Mouse (Mus musculus) limb, embryonic 10.5 days (tissue): Measurements from ENCODE around the gene Tcp11l2. TPM values are rescaled to one million over a fixed set of nuclear protein-coding genes. Genes with fewer than 3 reads are reported as not detected.

ENCODE experiments used
- DNase-seq: peaks from one replicate; pipeline ENCODE4 v3.0.0-alpha.2; 2017; ENCODE audit warnings: low spot score
- H3K27ac ChIP-seq: fragments of 300-500 bp; sonication (generic); 2 replicates; pipeline ENCODE4 v1.5.1; 2016; ENCODE audit warnings: mild to moderate bottlenecking
- H3K27me3 ChIP-seq: fragments of 300-500 bp; sonication (generic); 2 replicates; pipeline ENCODE4 v1.6.1; 2016; ENCODE audit warnings: low read depth, mild to moderate bottlenecking; ENCODE audit not compliant: poor library complexity, severe bottlenecking
- H3K36me3 ChIP-seq: fragments of 300-500 bp; sonication (generic); 2 replicates; pipeline ENCODE4 v1.6.1; 2016; ENCODE audit warnings: mild to moderate bottlenecking, moderate library complexity
- H3K4me1 ChIP-seq: fragments of 300-500 bp; sonication (generic); 2 replicates; pipeline ENCODE4 v1.6.1; 2016
- H3K4me3 ChIP-seq: fragments of 300-500 bp; sonication (generic); 2 replicates; pipeline ENCODE4 v1.5.1; 2016; ENCODE audit warnings: mild to moderate bottlenecking, moderate library complexity
- H3K9me3 ChIP-seq: fragments of 300-500 bp; sonication (generic); replicated peaks from 2 replicates; pipeline ENCODE4 v1.6.1; 2016; ENCODE audit warnings: mild to moderate bottlenecking
- WGBS: fragments of 180-500 bp; shearing (Covaris S2); methylation state at CpG from one replicate; pipeline ENCODE4 v1.1.7; 2016; 5-methylcytosine and 5-hydroxymethylcytosine counted together
- polyA plus RNA-seq: library from polyadenylated mRNA; unstranded; fragments of >200 nt; fragmentation: Nextera tagmentation; extraction: Ambion mirVana; gene quantifications from 2 replicates; pipeline ENCODE4 v1.2.1, GENCODE M21; 2016

Tcp11l2 gene
- polyA plus RNA-seq, 1 experiment from 2014 or later = 4.2 TPM

DNA sequence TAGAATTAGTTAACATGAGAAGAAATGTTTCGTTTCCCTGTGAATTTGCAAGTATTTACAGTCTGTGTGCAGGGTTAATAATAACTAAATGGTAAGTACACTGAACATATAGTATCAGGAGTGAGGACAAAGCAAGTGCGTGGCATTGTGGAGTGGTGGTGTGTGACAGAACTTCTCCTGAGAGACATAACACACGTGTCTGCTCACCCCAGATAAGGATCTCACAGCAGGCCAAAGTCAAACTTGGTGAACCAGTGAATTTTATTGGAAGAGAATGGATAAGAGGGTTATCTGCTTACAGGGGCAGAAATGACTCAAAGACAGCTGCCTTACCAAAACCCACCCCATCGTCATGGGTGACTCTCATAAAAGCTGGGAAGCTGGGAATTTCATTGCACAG is 72.5 kb downstream of the Tcp11l2 start:
- H3K4me1 ChIP-seq = no peaks in the 10 kb centered on the region

DNA sequence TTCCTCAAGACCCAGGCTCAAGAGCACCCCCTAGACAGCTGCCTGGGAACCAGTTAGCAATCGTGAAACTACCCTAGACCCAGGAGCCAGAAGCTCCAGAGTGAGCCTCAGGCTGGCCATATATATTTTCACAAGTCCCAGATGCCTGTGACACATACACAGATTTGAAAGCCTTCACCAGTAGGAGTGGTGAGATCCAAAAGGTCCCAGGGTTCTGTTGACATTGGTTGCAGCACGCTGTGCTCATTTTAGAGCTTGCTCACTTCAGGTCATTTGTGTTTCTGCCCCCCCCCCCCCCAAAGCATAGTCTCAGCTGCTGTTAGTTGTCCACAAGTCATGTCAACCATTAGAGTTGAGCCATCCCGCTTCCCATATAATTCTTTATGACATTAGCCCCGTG is 77.6 kb downstream of the Tcp11l2 start:
- peaks cover 45% of the 10 kb centered on the region for H3K36me3 ChIP-seq
- H3K27me3 ChIP-seq = no peaks in the 10 kb centered on the region
- no peaks in the 10 kb centered on the region for H3K9me3 ChIP-seq
- H3K4me1 ChIP-seq = 0 out of 2 replicates have a peak, but pooled peaks cover 4% of the 10 kb centered on the region
- H3K27ac ChIP-seq = no peak overlapping the region
- WGBS = 88% methylated on average over 4 of the region's 4 CpGs
- no peak for DNase-seq
- H3K4me3 ChIP-seq = no peak overlapping the region

More for the DNA sequence above, 72.5 kb downstream of the Tcp11l2 start:
- WGBS = 86% methylated on average over 4 of the region's 4 CpGs
- no peaks in the 10 kb centered on the region for H3K27me3 ChIP-seq
- no peaks in the 10 kb centered on the region for H3K9me3 ChIP-seq
- H3K27ac ChIP-seq = no peak overlapping the region
- peaks cover 66% of the 10 kb centered on the region for H3K36me3 ChIP-seq
- H3K4me3 ChIP-seq = no peak overlapping the region
- no peak for DNase-seq

DNA sequence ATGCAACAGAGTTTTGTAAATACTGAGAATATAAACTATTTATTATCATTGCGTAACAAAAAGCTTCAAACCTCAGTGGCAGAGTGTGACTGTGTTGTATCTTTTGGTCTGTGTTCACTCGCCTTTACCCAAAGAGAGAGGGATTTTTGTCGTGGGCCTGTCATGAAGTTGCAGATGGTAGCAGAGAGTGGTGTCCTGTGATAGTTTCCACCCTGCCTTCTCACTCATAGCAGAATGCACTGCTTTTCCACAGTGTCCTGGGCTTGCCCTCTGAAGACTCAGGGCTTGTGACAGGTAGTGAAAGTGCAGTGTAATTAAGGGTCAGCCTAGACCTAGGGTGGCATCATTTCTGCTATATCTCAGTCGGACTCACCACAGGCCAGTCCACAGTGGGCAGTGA is 78.3 kb downstream of the Tcp11l2 start:
- WGBS = 89% methylated on average over 4 of the region's 4 CpGs

DNA sequence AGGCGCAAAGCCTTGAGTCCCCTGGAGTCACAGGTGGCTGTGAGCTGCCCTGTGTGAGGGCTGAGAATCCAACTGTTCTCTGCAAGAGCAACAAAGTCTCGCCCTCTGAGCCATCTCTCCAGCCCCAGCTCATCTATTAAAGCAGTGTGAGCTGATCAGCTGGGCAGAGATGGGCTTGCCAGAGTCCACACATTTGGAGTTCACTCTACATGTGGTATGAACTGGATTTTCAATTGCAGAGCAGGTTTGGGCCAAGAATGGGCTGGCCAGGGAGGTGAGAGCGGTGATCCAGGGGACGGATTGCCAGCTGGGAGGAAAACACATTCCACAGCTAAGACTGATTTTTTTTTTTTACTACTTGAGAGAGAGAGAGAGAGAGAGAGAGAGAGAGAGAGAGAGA is 80.2 kb downstream of the Tcp11l2 start:
- no peaks in the 10 kb centered on the region for H3K27me3 ChIP-seq
- 87% methylated on average over 4 of the region's 4 CpGs for WGBS
- no peak overlapping the region for H3K27ac ChIP-seq
- H3K9me3 ChIP-seq = no peaks in the 10 kb centered on the region
- peaks cover 46% of the 10 kb centered on the region for H3K36me3 ChIP-seq
- H3K4me1 ChIP-seq = 0 out of 2 replicates have a peak, but pooled peaks cover 4% of the 10 kb centered on the region
- no peak overlapping the region for H3K4me3 ChIP-seq
- DNase-seq = no peak

More for the DNA sequence above, 78.3 kb downstream of the Tcp11l2 start:
- no peak for DNase-seq
- no peak overlapping the region for H3K4me3 ChIP-seq
- peaks cover 41% of the 10 kb centered on the region for H3K36me3 ChIP-seq
- H3K9me3 ChIP-seq = no peaks in the 10 kb centered on the region
- 0 out of 2 replicates have a peak, but pooled peaks cover 4% of the 10 kb centered on the region for H3K4me1 ChIP-seq
- H3K27ac ChIP-seq = no peak overlapping the region
- no peaks in the 10 kb centered on the region for H3K27me3 ChIP-seq

DNA sequence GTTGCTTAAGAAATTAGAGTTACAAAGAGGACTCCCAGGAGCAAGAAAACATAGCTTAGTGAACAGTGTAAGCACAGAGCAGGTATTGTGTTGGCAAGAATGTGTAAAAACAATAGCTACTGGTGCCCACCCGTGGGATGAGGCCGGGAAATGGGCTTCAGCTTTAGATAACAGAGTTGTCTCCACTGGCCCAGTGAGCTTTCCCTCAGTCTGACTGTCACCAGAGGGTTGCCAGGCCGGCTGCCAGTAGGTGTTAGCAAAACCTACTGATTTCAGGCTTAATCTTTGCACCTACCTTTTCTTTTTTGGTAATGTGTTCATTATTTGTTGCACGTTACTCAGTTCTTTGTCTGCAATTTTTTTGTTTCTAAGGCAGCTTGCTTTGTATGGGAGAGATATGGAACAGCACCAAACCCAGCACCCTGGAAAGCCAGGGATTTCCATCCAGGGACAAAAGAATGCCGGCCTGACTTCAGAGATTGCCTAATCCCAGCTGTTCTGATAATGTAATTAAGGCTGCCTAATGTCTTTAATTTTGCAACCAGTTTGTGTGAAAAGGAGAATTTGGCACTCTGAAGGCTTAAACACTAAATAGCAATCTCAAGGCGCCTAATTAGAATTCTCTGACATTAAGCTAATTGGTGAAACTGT is 81.1 kb downstream of the Tcp11l2 start:
- no peak for DNase-seq

DNA sequence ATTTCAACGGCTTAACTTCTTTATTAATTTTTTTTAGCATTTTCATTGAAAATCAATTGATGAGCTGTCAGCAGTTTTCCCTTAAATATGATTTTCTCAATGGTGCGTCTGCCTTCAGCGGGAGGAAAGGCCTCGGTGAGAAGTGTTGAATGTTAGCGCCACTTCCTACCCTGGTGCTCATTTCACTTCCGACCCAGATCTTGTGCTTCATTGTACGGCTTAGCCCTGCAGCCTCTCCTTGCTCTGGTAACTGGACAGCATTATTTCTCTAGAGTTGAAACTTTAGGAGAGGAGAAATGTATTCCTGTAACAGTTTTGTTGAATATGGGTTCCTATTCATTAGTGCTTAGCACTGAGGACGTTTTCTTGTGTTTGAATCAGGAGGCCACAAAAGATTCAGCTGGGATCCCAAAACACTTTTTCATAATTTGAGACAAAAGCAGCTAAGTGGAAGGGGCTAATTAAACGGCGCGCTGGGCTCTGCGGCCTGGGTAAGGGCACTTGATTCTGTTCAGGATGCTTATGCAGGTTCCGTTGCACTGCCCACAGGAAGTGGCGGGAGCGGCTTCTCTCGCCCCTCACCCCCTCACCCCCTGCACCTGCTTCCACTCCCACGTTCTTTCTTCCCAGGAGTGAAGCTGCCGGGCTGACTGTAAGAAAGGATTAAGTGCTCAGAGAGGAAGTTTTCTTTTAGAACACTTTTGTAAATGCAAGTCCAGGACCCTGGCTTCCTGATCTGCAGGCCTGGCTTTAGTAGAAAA is 81.8 kb downstream of the Tcp11l2 start:
- DNase-seq = no peak
- H3K4me3 ChIP-seq = no peak overlapping the region
- no peaks in the 10 kb centered on the region for H3K9me3 ChIP-seq
- 83% methylated on average over 18 of the region's 18 CpGs for WGBS
- no peak overlapping the region for H3K27ac ChIP-seq
- 0 out of 2 replicates have a peak, but pooled peaks cover 4% of the 10 kb centered on the region for H3K4me1 ChIP-seq
- no peaks in the 10 kb centered on the region for H3K27me3 ChIP-seq
- H3K36me3 ChIP-seq = peaks cover 43% of the 10 kb centered on the region

More for the DNA sequence above, 81.1 kb downstream of the Tcp11l2 start:
- 81% methylated on average over 6 of the region's 6 CpGs for WGBS
- peaks cover 50% of the 10 kb centered on the region for H3K36me3 ChIP-seq
- no peaks in the 10 kb centered on the region for H3K27me3 ChIP-seq
- no peak overlapping the region for H3K27ac ChIP-seq
- H3K4me1 ChIP-seq = 0 out of 2 replicates have a peak, but pooled peaks cover 4% of the 10 kb centered on the region
- no peak overlapping the region for H3K4me3 ChIP-seq
- H3K9me3 ChIP-seq = no peaks in the 10 kb centered on the region

DNA sequence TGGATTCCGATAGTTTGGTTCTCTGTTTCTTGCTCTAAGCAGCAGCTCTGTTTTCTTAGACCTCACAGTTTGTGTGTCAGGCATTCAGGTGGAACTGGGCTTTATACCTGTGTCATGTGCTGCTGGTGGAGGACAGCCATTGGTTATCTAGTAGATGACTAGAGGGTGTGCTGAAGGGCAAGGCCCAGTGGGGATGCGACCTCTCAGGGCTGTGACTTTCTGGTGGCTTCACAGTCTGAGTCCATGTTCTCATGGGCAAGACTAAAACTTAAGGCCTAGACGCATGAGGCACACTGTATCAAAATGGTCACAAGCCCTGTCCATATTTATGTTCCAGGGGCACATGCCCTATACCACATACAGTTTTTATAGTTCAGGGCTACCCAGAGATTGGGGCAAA is 82.9 kb downstream of the Tcp11l2 start:
- peaks cover 40% of the 10 kb centered on the region for H3K36me3 ChIP-seq
- H3K4me1 ChIP-seq = 0 out of 2 replicates have a peak, but pooled peaks cover 4% of the 10 kb centered on the region
- H3K27ac ChIP-seq = no peak overlapping the region
- WGBS = 93% methylated on average over 3 of the region's 3 CpGs
- DNase-seq = no peak
- H3K4me3 ChIP-seq = no peak overlapping the region
- H3K9me3 ChIP-seq = no peaks in the 10 kb centered on the region
- H3K27me3 ChIP-seq = no peaks in the 10 kb centered on the region

DNA sequence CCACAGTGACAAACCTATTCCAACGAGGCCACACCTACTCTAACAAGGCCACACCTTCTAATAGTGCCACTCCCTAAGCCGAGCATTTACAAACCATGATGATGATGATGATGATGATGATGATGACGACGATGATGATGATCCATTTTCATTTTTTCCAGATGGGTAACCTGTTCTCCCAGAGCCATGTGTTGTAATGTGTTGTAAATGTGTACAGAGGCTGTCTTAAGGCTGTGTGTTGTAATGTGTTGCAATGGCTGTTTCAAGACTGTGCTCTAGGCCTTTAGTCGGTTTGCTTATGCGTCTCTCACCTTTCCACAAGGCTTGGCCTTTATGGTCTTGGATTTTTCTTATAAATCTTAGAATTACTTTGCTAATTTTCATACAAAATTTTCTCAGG is 85.7 kb downstream of the Tcp11l2 start:
- WGBS = 95% methylated on average over 6 of the region's 6 CpGs
- peaks cover 8% of the 10 kb centered on the region; the same call in 1 of the 2 replicates for H3K4me1 ChIP-seq
- DNase-seq = no peak
- H3K27ac ChIP-seq = no peak overlapping the region
- no peaks in the 10 kb centered on the region for H3K9me3 ChIP-seq
- H3K36me3 ChIP-seq = peaks cover 35% of the 10 kb centered on the region
- H3K4me3 ChIP-seq = no peak overlapping the region
- no peaks in the 10 kb centered on the region for H3K27me3 ChIP-seq

Other genes with a start within 250 kb of the Tcp11l2 start
- gene Nuak1, start 136.0 kb upstream of the Tcp11l2 start, polyA plus RNA-seq = 0.69 and 1.2 TPM in 2 replicates
- 53.6 and 63.3 TPM in 2 replicates for gene Ckap4, start 42.6 kb upstream of the Tcp11l2 start, polyA plus RNA-seq
- gene Polr3b, start 45.7 kb downstream of the Tcp11l2 start, polyA plus RNA-seq = 17.4 and 20.3 TPM in 2 replicates
- 0.06 TPM in 1 of 2 replicates, not detected in the other for gene Rfx4, start 179.4 kb downstream of the Tcp11l2 start, polyA plus RNA-seq